Mouse (Mus musculus) lung, embryonic 15.5 days (tissue): ENCODE measurements at regions not wholly inside any gene's neighbourhood (a gene's known extent, or its start where the extent isn't known, plus 50 kb on each side); places are given as distances from the start of the nearest gene placed in this dataset.

ENCODE experiments used
- ATAC-seq: fragments of 200-750 bp; cut with Nextera tagmentation; 2 replicates; pipeline ENCODE4 v1.8.0; 2017; ENCODE audit warnings: moderate number of reproducible peaks, borderline replicate concordance; ENCODE audit not compliant: low FRiP score, low TSS enrichment; ENCODE audit errors: extremely low read depth
- H3K27ac ChIP-seq: fragments of 300-500 bp; sonication (generic); 2 replicates; pipeline ENCODE4 v1.5.1; 2015; ENCODE audit warnings: moderate library complexity, mild to moderate bottlenecking, inconsistent platforms
- H3K27me3 ChIP-seq: fragments of 300-500 bp; sonication (generic); 2 replicates; pipeline ENCODE4 v1.6.1; 2015; ENCODE audit warnings: inconsistent platforms
- H3K36me3 ChIP-seq: fragments of 300-500 bp; sonication (generic); 2 replicates; pipeline ENCODE4 v1.6.1; 2015; ENCODE audit warnings: inconsistent platforms
- H3K4me1 ChIP-seq: fragments of 300-500 bp; sonication (generic); 2 replicates; pipeline ENCODE4 v1.6.1; 2015; ENCODE audit warnings: inconsistent platforms
- H3K4me2 ChIP-seq: fragments of 300-500 bp; sonication (generic); 2 replicates; pipeline ENCODE4 v1.6.1; 2015; ENCODE audit warnings: inconsistent platforms, mild to moderate bottlenecking, moderate library complexity
- H3K4me3 ChIP-seq: fragments of 300-500 bp; sonication (generic); 2 replicates; pipeline ENCODE4 v1.5.1; 2015; ENCODE audit warnings: mild to moderate bottlenecking, inconsistent platforms
- H3K9ac ChIP-seq: fragments of 300-500 bp; sonication (generic); 2 replicates; pipeline ENCODE4 v1.6.1; 2015; ENCODE audit warnings: inconsistent platforms
- H3K9me3 ChIP-seq: fragments of 300-500 bp; sonication (generic); 2 replicates; pipeline ENCODE4 v1.6.1; 2016; ENCODE audit warnings: inconsistent platforms
- WGBS: fragments of 180-500 bp; shearing (Covaris S2); methylation state at CpG from one replicate; pipeline ENCODE4 v1.1.7; 2015; 5-methylcytosine and 5-hydroxymethylcytosine counted together

DNA sequence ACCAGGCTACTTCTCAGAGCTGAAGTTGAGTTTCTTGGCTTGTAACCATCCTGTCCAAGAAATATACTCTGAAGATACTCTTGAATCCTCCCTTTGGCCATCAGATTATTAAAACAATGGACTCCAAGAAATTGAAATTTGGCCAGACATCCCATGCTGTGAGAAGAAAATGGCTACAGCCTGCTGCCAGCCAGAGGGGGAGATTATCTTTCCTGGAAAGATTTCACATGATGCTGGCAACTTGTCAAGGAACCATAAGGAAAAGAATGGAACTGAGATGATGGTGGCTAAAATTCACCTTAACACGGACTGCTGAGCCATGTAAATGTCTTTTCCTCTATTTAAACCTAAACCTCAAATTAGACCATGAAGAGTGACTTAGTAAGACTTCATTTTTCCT, 698.7 kb upstream of the Castor2 start:
- H3K27ac ChIP-seq = no peak overlapping the region

DNA sequence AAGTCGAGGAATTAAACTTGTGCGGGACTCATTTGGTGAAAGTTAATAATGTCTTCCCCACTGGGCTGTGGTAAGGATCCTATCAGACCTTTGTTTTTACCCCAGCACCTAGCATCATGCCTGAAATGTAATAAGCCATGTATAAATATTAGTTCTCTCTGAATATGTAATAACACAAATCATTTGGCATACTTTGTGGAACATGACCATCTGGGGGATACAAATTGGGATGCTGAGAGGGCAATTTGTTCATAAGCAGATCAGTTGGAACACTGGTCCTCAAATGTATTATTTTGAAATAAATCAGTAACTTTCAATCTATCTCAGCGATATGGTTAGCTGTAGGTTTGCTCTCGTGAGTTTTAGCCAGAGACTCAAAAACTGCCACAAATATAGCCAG, 709.6 kb upstream of the Castor2 start:
- Histone ChIP-seq H3K27ac (no peak overlapping the region), H3K36me3 (no peaks in the 10 kb centered on the region), H3K9me3 (no peaks in the 10 kb centered on the region), H3K9ac (no peak overlapping the region), H3K4me3 (no peak overlapping the region), H3K4me2 (no peak overlapping the region), H3K27me3 (no peaks in the 10 kb centered on the region), H3K4me1 (no peaks in the 10 kb centered on the region)
- 63% methylated on average over 4 of the region's 4 CpGs for WGBS
- ATAC-seq = no peak

More for the DNA sequence above, 698.7 kb upstream of the Castor2 start:
- no peaks in the 10 kb centered on the region for H3K36me3 ChIP-seq
- no peak for ATAC-seq
- H3K9ac ChIP-seq = no peak overlapping the region
- 39% methylated on average over 1 of the region's 1 CpGs for WGBS
- no peaks in the 10 kb centered on the region for H3K4me1 ChIP-seq
- H3K4me2 ChIP-seq = no peak overlapping the region
- no peaks in the 10 kb centered on the region for H3K27me3 ChIP-seq
- no peak overlapping the region for H3K4me3 ChIP-seq
- no peaks in the 10 kb centered on the region for H3K9me3 ChIP-seq

DNA sequence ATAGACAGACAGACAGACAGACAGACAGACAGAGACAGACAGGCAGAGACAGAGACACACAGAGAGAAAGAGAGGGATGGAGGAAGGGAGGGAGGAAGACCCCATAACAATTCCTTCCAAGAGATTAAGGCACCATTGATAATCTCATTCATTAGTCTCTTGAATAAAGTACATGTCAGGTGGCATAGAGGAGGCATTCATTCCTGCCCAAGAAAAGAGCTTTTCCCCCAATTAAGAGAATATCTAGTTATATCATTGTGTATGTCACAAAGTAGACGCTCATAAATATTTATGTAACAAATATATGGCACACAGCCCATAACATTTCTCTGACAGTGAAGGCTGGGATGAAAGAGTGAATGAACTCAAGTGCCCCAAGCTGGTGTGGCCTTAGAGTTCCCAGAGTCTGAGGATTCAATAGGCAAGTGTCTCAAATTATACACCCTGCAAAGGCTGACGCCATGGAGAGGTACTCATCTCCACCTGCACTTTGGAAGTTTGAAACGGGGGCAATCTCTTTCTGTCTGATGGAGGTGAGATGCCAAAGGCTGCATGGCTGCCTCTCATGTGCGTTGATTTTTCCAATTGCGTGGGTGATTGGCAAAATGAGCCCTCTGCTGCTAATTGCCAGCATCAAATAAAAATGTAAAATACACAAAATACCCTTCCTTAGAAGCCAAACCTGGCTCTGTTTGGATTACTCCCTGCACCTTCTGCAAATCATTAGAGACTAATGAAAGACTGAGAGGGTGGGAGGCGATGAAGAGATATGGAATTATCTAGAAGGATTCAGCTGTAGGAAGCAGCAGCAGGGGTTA, 710.3 kb upstream of the Castor2 start:
- WGBS = 67% methylated on average over 6 of the region's 6 CpGs
- Histone ChIP-seq H3K27ac (no peak overlapping the region), H3K27me3 (no peaks in the 10 kb centered on the region), H3K9me3 (no peaks in the 10 kb centered on the region), H3K4me2 (no peak overlapping the region), H3K4me1 (no peaks in the 10 kb centered on the region), H3K36me3 (no peaks in the 10 kb centered on the region), H3K9ac (no peak overlapping the region), H3K4me3 (no peak overlapping the region)
- no peak for ATAC-seq

DNA sequence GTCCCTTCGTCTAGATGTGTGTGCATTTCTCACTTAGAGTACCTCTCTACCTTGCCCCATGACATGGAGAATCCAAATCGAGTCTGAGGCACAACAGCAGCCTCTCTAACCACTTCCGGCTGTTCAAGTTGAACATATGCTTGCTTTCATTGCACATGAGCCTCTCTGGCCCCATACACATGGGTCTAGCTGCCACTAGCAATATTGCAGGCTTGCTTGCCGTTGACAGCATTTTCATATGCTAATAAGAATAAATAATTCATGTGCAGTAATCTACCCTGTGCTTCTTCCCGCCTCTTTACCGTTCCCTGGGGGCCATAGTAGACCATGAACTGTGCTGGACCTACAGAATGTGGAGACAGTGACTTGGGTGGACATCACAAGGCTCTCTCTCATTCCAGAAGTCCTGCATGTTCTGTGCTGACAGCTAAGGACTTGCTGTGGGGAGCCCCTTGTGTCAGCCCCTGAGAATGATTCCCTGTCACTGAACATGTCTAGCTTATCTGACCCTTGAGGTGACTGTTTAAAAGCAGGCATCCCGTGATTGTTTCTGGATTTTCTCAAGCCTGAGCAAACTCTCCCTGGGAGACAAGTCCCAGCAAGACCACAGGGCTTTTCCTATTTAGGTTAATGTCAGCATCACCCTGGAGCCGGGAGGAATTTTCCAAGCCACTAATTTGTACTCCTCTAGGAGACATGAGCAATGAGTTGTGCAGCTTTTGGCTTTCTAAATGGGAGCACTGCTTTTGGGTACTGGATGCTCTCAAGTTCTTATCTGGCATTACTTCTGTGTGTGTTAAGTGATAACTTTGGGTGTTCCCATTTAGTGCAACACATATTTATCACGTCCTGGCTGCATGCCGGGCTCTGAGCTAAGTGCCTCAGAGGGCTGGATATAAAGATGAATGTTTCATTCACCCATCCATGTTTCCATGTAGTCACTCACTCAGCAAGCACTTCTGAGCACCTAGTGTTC, 713.8 kb upstream of the Castor2 start:
- H3K36me3 ChIP-seq = no peaks in the 10 kb centered on the region
- ATAC-seq = no peak
- H3K9me3 ChIP-seq = no peaks in the 10 kb centered on the region
- H3K4me3 ChIP-seq = no peak overlapping the region
- WGBS = 47% methylated on average over 10 of the region's 10 CpGs
- no peaks in the 10 kb centered on the region for H3K4me1 ChIP-seq
- H3K9ac ChIP-seq = no peak overlapping the region
- H3K4me2 ChIP-seq = no peak overlapping the region
- H3K27me3 ChIP-seq = no peaks in the 10 kb centered on the region
- no peak overlapping the region for H3K27ac ChIP-seq

DNA sequence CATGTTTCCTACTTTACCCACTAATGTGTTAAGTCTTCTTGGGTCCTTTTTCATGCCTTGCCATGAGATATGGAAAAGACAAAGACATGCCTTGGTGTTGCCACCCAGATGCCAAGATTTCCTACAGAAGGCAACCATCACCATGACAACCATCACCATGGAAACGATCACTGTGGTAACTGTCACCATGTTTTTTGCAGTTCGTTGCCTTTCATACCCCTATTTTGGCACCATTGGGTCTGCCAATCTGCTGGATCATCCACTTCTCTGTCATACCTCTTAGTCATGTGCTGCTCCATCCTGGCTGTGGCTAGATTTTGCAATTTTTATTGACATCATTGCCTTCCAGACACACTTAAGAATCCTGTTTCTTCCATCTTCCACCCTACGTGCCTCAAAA, 733.7 kb upstream of the Castor2 start:
- ATAC-seq = no peak
- no peak overlapping the region for H3K4me3 ChIP-seq
- 83% methylated on average over 3 of the region's 3 CpGs for WGBS

DNA sequence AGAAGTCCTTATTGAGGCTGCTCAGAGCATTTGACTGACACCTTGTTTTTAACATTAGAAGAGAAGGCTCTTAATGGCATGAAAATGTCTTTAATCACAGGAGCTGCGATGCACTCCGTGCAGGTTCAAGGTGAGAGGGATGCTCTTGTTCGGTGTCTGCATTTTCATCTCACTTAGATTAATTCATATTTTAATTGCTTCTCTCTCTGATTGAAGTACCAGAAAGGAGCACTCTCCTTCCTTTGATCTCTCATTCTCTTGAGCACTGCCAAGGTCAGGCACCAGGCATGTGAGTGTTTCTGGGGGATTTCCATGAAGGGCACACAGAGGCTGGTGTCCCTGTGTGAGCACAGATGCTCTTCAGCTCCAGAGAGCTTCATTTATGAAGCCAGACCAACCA, 752.0 kb upstream of the Castor2 start:
- H3K27me3 ChIP-seq = no peaks in the 10 kb centered on the region
- 83% methylated on average over 3 of the region's 3 CpGs for WGBS
- H3K4me1 ChIP-seq = no peaks in the 10 kb centered on the region
- no peak overlapping the region for H3K27ac ChIP-seq
- ATAC-seq = no peak
- no peak overlapping the region for H3K9ac ChIP-seq
- H3K4me3 ChIP-seq = no peak overlapping the region
- no peaks in the 10 kb centered on the region for H3K9me3 ChIP-seq
- H3K4me2 ChIP-seq = no peak overlapping the region
- no peaks in the 10 kb centered on the region for H3K36me3 ChIP-seq

More for the DNA sequence above, 733.7 kb upstream of the Castor2 start:
- Histone ChIP-seq H3K27ac (no peak overlapping the region), H3K9ac (no peak overlapping the region), H3K27me3 (no peaks in the 10 kb centered on the region), H3K9me3 (no peaks in the 10 kb centered on the region), H3K4me2 (no peak overlapping the region), H3K4me1 (no peaks in the 10 kb centered on the region), H3K36me3 (no peaks in the 10 kb centered on the region)

DNA sequence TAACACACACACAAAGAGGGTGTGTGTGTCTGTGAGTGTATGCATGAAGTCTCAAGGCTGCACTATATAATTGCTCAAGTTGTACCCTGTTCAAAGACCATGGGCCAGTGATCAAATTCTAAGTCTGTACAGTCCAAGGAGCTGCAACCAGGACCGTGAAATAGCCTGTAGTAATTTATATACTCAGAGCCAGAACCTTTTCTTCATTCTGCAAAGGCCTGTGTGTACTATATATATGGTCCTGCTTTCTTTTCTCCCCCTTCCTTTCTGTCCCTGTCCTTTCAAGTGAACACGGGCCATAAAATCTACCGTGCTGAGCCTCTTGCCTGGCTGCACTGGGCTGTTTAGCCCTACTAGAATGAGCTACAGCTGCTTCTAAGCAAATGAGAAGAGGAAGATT, 757.5 kb upstream of the Castor2 start:
- H3K27ac ChIP-seq = no peak overlapping the region
- no peaks in the 10 kb centered on the region for H3K27me3 ChIP-seq
- no peak overlapping the region for H3K9ac ChIP-seq
- H3K4me2 ChIP-seq = no peak overlapping the region
- no peaks in the 10 kb centered on the region for H3K9me3 ChIP-seq
- H3K4me1 ChIP-seq = no peaks in the 10 kb centered on the region
- WGBS = 86% methylated on average over 3 of the region's 3 CpGs
- no peak overlapping the region for H3K4me3 ChIP-seq
- no peak for ATAC-seq
- no peaks in the 10 kb centered on the region for H3K36me3 ChIP-seq

DNA sequence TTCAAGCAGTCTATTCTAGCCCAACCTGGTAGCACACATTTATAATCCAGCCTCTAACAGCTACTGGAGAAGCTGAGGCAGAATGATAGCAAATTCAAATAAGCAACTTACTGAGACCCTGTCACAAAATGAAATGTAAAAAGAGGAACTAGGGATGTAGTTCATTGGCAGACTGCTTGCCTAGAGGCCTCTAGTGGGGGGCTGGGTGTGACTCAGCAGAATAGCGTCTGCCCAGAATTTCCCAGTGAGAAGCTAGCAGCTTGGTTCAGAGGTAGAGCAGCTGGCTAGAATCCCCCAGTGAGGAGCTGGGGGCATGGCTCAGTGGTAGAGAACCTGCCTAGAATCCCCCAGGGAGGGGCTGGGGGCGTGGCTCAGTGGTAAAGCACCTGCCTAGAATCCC, 777.5 kb upstream of the Auts2 start:
- no peak overlapping the region for H3K4me2 ChIP-seq
- no peaks in the 10 kb centered on the region for H3K27me3 ChIP-seq
- H3K4me3 ChIP-seq = no peak overlapping the region
- H3K9ac ChIP-seq = no peak overlapping the region
- no peak overlapping the region for H3K27ac ChIP-seq
- no peaks in the 10 kb centered on the region for H3K36me3 ChIP-seq
- no peak for ATAC-seq
- WGBS = 83% methylated on average over 2 of the region's 2 CpGs
- no peaks in the 10 kb centered on the region for H3K9me3 ChIP-seq
- no peaks in the 10 kb centered on the region for H3K4me1 ChIP-seq

DNA sequence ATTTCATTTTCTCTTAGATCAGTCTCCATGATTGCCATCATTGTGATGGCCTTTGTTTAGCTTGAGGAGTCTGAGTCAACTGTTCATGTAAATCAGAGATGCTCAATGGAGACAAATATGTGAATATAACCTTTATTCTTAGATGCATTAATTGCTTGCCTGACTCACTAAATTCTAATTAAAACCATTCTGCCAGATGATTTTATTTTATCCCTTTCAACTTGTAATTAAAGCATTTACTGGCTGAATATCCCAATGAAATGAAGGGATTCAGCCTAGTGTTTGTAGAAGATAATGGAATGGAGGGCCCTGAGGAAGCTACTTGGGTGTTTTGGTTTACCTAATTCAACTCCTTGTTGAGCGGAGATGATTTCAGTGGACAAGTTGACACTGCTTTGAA, 777.1 kb upstream of the Auts2 start:
- Histone ChIP-seq H3K9ac (no peak overlapping the region), H3K9me3 (no peaks in the 10 kb centered on the region), H3K4me1 (no peaks in the 10 kb centered on the region), H3K27ac (no peak overlapping the region), H3K27me3 (no peaks in the 10 kb centered on the region), H3K4me3 (no peak overlapping the region), H3K4me2 (no peak overlapping the region), H3K36me3 (no peaks in the 10 kb centered on the region)
- ATAC-seq = no peak
- 89% methylated on average over 1 of the region's 1 CpGs for WGBS

DNA sequence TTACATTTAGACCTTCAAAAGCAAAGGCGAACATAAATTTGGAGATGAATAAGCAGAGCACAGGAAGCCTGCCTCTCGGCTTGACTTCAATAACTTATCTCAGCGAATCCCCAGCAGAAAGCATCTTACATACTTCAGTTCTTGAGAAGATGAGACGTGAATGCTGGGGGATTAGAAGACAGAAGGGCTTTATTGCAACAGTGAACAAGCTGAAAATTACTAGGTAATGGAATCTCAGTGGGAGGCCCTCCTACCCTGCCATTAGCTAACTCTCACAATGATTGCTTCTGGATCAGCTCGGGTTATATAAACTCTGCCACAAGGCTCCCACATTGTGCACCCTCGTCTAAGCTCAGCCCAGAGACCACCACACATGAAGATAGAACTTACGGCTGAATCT, 770.9 kb upstream of the Auts2 start:
- no peak overlapping the region for H3K4me3 ChIP-seq
- H3K4me2 ChIP-seq = no peak overlapping the region
- no peak overlapping the region for H3K27ac ChIP-seq
- no peak overlapping the region for H3K9ac ChIP-seq
- H3K27me3 ChIP-seq = no peaks in the 10 kb centered on the region
- no peak for ATAC-seq
- H3K4me1 ChIP-seq = no peaks in the 10 kb centered on the region
- H3K36me3 ChIP-seq = no peaks in the 10 kb centered on the region
- no peaks in the 10 kb centered on the region for H3K9me3 ChIP-seq
- WGBS = 68% methylated on average over 7 of the region's 7 CpGs

DNA sequence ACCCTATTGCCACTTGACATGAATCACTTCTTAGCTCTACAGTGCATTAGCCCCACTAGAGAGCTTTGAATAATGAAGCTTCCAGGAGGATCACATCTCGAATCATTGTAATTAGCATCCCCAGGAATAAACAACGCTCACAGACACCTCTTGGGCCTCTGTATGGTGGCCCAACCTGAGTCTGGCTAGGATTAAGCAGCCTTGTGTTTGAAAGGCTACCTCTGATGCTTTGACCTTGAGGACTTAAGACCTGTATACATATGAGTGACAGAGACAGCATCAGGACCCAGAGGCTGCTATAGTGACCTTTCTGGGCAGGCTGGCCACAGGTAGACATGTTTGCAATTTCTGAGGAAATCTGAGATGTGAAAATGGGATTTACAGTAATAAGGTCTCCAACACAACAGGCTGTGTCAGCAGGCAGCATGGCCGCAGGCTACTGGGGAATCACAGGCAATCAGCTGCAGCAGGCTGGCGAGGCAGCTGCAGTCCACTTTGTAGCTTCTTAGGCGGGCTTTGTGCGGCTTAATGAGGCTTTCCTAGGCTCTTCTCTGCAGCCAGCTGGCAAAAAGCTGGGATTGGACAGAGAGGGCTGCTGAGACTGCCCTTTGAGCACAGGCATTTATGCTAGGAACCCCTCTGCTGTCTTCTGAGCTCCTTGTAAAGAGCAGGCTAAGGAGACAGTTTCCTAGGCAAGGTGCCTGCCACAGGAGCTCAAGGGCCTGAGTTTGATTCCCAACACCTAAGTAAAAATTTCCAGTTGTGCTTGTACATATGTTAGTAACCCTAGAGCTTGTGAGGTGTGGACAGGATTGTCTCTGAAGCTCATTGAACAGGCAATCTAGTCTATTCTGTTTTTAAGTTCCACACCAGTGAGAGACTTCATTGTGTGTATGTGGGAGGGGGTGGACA, 768.1 kb upstream of the Auts2 start:
- whole genome bisulfite sequencing = 62% methylated on average over 6 of the region's 6 CpGs
- Histone ChIP-seq H3K9ac (no peak overlapping the region), H3K4me3 (no peak overlapping the region), H3K9me3 (no peaks in the 10 kb centered on the region), H3K4me2 (no peak overlapping the region), H3K4me1 (no peaks in the 10 kb centered on the region), H3K27ac (no peak overlapping the region), H3K27me3 (no peaks in the 10 kb centered on the region), H3K36me3 (no peaks in the 10 kb centered on the region)
- no peak for ATAC-seq
